Mouse (Mus musculus) cortical plate, adult 2 months (tissue): Measurements from ENCODE around the gene Gng2. TPM values are rescaled to one million over a fixed set of nuclear protein-coding genes. Genes with fewer than 3 reads are reported as not detected.
"Not testable (repeated sequence)": the region's sequence is repeated elsewhere in the genome, so short reads cannot be mapped to it uniquely, and the experiment has no call there.

ENCODE experiments used
- H3K27ac ChIP-seq: fragments of 200-500 bp; 2 replicates; pipeline ENCODE4 v1.5.1; 2012; ENCODE audit warnings: low read length, control low read depth, inconsistent platforms; ENCODE audit not compliant: insufficient read depth
- H3K4me1 ChIP-seq: fragments of 200-500 bp; 2 replicates; pipeline ENCODE4 v1.6.1; 2011; ENCODE audit warnings: low read length; ENCODE audit not compliant: control insufficient read depth, insufficient read depth
- H3K4me3 ChIP-seq: fragments of 200-500 bp; 2 replicates; pipeline ENCODE4 v1.5.1; 2011; ENCODE audit warnings: mild to moderate bottlenecking, low read length, control low read depth; ENCODE audit not compliant: insufficient read depth
- CTCF ChIP-seq: fragments of 200-500 bp; IDR thresholded peaks from 2 replicates; pipeline ENCODE4 v1.5.1; 2011; ENCODE audit warnings: mild to moderate bottlenecking, control low read depth, low read length; ENCODE audit not compliant: insufficient read depth; ENCODE audit errors: extremely low read depth
- POLR2A ChIP-seq: fragments of 200-500 bp; IDR thresholded peaks from 2 replicates; pipeline ENCODE4 v1.6.1; 2011; ENCODE audit warnings: mild to moderate bottlenecking, low read length, control low read depth; ENCODE audit not compliant: insufficient read depth; ENCODE audit errors: extremely low read depth
- polyA plus RNA-seq: library from polyadenylated mRNA; depleted of rRNA; stranded (reverse); fragments of >200 nt; gene quantifications from 2 replicates; pipeline ENCODE4 v1.2.3, GENCODE M21; 2012

The Gng2 gene
- polyA plus RNA-seq, 1 experiment: 104 TPM

- no peak for TF ChIP-seq POLR2A
- TF ChIP-seq CTCF: no peak
- no peak overlapping the region for H3K27ac ChIP-seq
- peaks cover 5% of the 10 kb centered on the region for H3K4me1 ChIP-seq
- H3K4me3 ChIP-seq: no peak overlapping the region
Measured at GRCm38 (mm10) chr14:19920254-19920691, 57.2 kb downstream of the Gng2 start.

- Histone ChIP-seq H3K4me3 (no peak overlapping the region), H3K27ac (no peak overlapping the region), H3K4me1 (peaks cover 5% of the 10 kb centered on the region)
- TF ChIP-seq CTCF (no peak), POLR2A (no peak)
Measured at GRCm38 (mm10) chr14:19919789-19920188, 57.6 kb downstream of the Gng2 start.

GRCm38 (mm10) chr14:19917534-19917933, 59.9 kb downstream of the Gng2 start:
- Histone ChIP-seq H3K27ac (no peak overlapping the region), H3K4me3 (no peak overlapping the region), H3K4me1 (peaks cover 9% of the 10 kb centered on the region)
- TF ChIP-seq CTCF (no peak), POLR2A (no peak)

- Histone ChIP-seq H3K27ac (no peak overlapping the region), H3K4me1 (peaks cover 9% of the 10 kb centered on the region), H3K4me3 (no peak overlapping the region)
- TF ChIP-seq CTCF (no peak), POLR2A (no peak)
Measured at GRCm38 (mm10) chr14:19916315-19916714, 61.1 kb downstream of the Gng2 start.

- H3K4me1 ChIP-seq: peaks cover 4% of the 10 kb centered on the region
- H3K27ac ChIP-seq: no peak overlapping the region
- H3K4me3 ChIP-seq: no peak overlapping the region
- TF ChIP-seq CTCF: no peak
Measured at GRCm38 (mm10) chr14:19912891-19913290, 64.5 kb downstream of the Gng2 start.

- TF ChIP-seq POLR2A: no peak
- no peak for TF ChIP-seq CTCF
- Histone ChIP-seq H3K4me3 (no peak overlapping the region), H3K27ac (no peak overlapping the region), H3K4me1 (peaks cover 6% of the 10 kb centered on the region)
Measured at GRCm38 (mm10) chr14:19905615-19906014, 71.8 kb downstream of the Gng2 start.

DNA sequence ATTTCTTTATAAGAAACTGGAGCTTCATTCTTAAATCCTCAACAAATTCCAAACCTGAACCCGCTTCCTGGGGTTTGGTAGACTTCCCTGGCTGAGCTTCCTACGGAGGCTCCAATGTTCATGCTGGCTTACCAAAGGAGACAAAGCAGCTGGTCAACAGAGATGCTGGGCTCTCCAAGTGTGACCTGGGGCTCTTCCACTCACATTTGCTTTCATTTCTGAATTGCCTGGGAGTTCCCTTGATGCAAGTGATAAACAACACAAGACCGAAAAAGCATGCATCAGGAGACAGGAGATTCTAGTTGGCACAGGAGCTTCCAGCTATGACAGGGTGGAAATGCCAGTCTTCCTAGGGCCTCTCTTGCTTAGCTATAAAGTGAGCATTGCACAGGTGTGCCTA, 72.6 kb downstream of the Gng2 start:
- Histone ChIP-seq H3K27ac (no peak overlapping the region), H3K4me3 (no peak overlapping the region), H3K4me1 (peaks cover 6% of the 10 kb centered on the region)
- TF ChIP-seq POLR2A (no peak), CTCF (no peak)

GRCm38 (mm10) chr14:19904031-19904430, 73.4 kb downstream of the Gng2 start:
- H3K4me3 ChIP-seq: no peak overlapping the region
- H3K4me1 ChIP-seq: peaks cover 6% of the 10 kb centered on the region
- H3K27ac ChIP-seq: no peak overlapping the region
- TF ChIP-seq POLR2A: no peak
- TF ChIP-seq CTCF: no peak

GRCm38 (mm10) chr14:19900492-19900891, 76.9 kb downstream of the Gng2 start:
- no peak overlapping the region for H3K4me3 ChIP-seq
- H3K27ac ChIP-seq: no peak overlapping the region
- TF ChIP-seq CTCF (no peak), POLR2A (no peak)
- H3K4me1 ChIP-seq: peaks cover 5% of the 10 kb centered on the region

DNA sequence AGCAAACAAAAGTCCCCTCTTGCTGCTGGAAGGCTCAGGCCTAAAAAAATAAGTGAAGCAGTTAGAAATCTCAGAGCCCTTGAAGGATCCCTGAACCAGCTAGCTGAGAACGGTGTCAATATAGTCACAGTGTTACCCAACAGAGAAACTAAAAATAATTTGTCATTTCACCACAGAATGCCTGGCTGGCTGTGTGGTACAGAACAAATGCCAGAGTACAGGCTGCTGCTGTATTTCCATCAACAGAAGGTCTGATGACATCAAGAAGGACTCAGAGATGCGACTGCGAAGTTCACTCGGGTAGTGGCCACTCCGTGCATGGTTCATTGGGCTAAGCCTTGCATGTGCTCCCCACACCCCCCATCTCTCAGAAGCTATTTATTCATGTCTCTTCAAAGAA, 89.9 kb downstream of the Gng2 start:
- H3K4me1 ChIP-seq: peaks cover 5% of the 10 kb centered on the region
- TF ChIP-seq CTCF: no peak
- no peak for TF ChIP-seq POLR2A
- H3K27ac ChIP-seq: 0 out of 2 replicates have a peak overlapping the region, but pooled peaks have one; percentile 77
- no peak overlapping the region for H3K4me3 ChIP-seq

DNA sequence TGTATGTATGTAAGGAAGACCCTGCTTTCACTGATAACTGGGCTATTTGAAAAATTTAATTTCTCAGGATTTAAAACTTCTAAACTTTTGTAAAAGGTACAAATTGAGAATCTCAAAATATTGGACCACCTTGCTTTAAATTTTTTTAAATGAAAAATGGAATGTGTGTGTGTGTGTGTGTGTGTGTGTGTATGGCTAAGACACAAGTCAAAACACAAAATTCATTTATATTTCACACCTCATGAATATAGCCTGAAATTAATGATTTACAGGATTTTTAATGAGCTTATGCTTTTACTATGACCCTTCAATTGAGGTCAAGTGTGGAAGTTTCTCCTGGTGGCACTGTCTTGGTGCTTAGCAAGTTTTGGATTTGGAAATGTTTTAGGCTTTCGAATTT, 93.0 kb downstream of the Gng2 start:
- H3K4me1 ChIP-seq, H3K4me3 ChIP-seq, H3K27ac ChIP-seq: not testable (repeated sequence)
